Mouse (Mus musculus): ENCODE results near the gene Thumpd1. TPM values are rescaled to one million over a fixed set of nuclear protein-coding genes. Genes with fewer than 3 reads are reported as not detected.

Thumpd1 gene
- total RNA-seq, 1 experiment = 64.1 TPM

GRCm38 (mm10) chr7:119670395-119670794 lies 50.2 kb downstream of the Thumpd1 start:
- Histone ChIP-seq H3K9me3 (ENCODE audit: control insufficient read depth, insufficient read depth, low read depth, low read length) (no peaks in the 10 kb centered on the region), H3K9ac (ENCODE audit: insufficient read depth, low read depth, low read length, poor library complexity, severe bottlenecking) (no peak overlapping the region), H3K36me3 (ENCODE audit: control insufficient read depth, insufficient read depth, low read length, poor library complexity, severe bottlenecking) (no peaks in the 10 kb centered on the region), H3K4me3 (ENCODE audit: insufficient read depth in 1 of 2, low read depth in 1 of 2, low read length in 2 of 2, poor library complexity in 1 of 2, severe bottlenecking in 1 of 2) (no peak overlapping the region), H3K27ac (ENCODE audit: insufficient read depth, low read depth, low read length, poor library complexity, severe bottlenecking) (no peak overlapping the region), H3K4me1 (ENCODE audit: control insufficient read depth in 2 of 2, insufficient read depth in 2 of 2, low read length in 2 of 2, poor library complexity in 1 of 2) (no peaks in the 10 kb centered on the region)
- DNase-seq (ENCODE audit: low read depth, low spot score) = no peak
- no peak for TF ChIP-seq ZC3H11A (IDR thresholded peaks at IDR 0.05; ENCODE audit: borderline replicate concordance, low read depth, low read length)
- no peak for TF ChIP-seq ZNF384 (IDR thresholded peaks at IDR 0.05; ENCODE audit: low read depth, low read length)
- no peak for TF ChIP-seq HCFC1 (IDR thresholded peaks at IDR 0.05; ENCODE audit: borderline replicate concordance, insufficient read depth, low read length)
- no peak for TF ChIP-seq MAFK (IDR thresholded peaks at IDR 0.05; ENCODE audit: insufficient read depth, low read depth, low read length)
- TF ChIP-seq CHD2 (IDR thresholded peaks at IDR 0.05; ENCODE audit: low read depth, low read length) = no peak
- in situ Hi-C loops (cut with MboI; ENCODE audit: low sequenced_read_pairs in 2 of 2, unreplicated experiment in 2 of 2) = no loop called here

DNA sequence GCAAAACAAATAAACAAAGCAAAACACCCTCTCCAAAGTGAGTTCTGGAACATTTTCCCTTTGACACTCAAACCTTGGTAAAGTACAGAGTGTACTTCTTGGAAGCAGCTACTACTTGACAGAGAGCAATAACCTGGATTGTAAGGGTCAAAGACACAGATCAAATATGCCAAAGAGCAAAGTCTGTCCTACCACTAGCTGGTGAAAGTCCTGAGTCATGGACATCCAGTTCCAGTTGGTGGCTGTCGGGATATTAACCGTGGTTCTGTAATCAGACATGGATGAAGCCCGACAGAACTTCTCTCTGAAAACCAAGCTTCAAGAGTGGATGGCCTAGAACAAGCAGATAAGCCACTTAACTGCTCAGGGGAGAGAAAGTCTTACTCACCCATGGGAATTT lies 52.7 kb downstream of the Thumpd1 start:
- H3K9me3 ChIP-seq (ENCODE audit: control insufficient read depth, insufficient read depth, low read depth, low read length) = no peaks in the 10 kb centered on the region
- H3K36me3 ChIP-seq (ENCODE audit: control insufficient read depth, insufficient read depth, low read length, poor library complexity, severe bottlenecking) = no peaks in the 10 kb centered on the region
- TF ChIP-seq ZNF384 (IDR thresholded peaks at IDR 0.05; ENCODE audit: low read depth, low read length) = no peak
- DNase-seq (ENCODE audit: low read depth, low spot score) = no peak
- H3K9ac ChIP-seq (ENCODE audit: insufficient read depth, low read depth, low read length, poor library complexity, severe bottlenecking) = no peak overlapping the region
- in situ Hi-C loops (cut with MboI; ENCODE audit: low sequenced_read_pairs in 2 of 2, unreplicated experiment in 2 of 2) = no loop called here
- no peaks in the 10 kb centered on the region for H3K4me1 ChIP-seq (ENCODE audit: control insufficient read depth in 2 of 2, insufficient read depth in 2 of 2, low read length in 2 of 2, poor library complexity in 1 of 2)
- no peak overlapping the region for H3K27ac ChIP-seq (ENCODE audit: insufficient read depth, low read depth, low read length, poor library complexity, severe bottlenecking)
- H3K4me3 ChIP-seq (ENCODE audit: insufficient read depth in 1 of 2, low read depth in 1 of 2, low read length in 2 of 2, poor library complexity in 1 of 2, severe bottlenecking in 1 of 2) = no peak overlapping the region

Other genes starting within 250 kb of the Thumpd1 start
- not detected in 2 replicates for gene Umod, start 241.5 kb downstream of the Thumpd1 start, total RNA-seq (2012; rRNA removed)
- not detected in 2 replicates for gene Acsm5, start 201.3 kb downstream of the Thumpd1 start, total RNA-seq (2012; rRNA removed)
- not detected in 2 replicates for gene Pdilt, start 197.3 kb downstream of the Thumpd1 start, total RNA-seq (2012; rRNA removed)
- not detected in 2 replicates for gene Acsm2, start 166.5 kb downstream of the Thumpd1 start, total RNA-seq (2012; rRNA removed)
- not detected in 2 replicates for gene Acsm1, start 113.8 kb downstream of the Thumpd1 start, total RNA-seq (2012; rRNA removed)
- 2.2 and 3.2 TPM in 2 replicates for gene Acsm4, start 30.8 kb downstream of the Thumpd1 start, total RNA-seq (2012; rRNA removed)
- 0.16 TPM in 1 of 2 replicates, not detected in the other for gene Acsm3, start 40.1 kb upstream of the Thumpd1 start, total RNA-seq (2012; rRNA removed)
- 12.5 and 15.3 TPM in 2 replicates for gene Rexo5, start 73.2 kb upstream of the Thumpd1 start, total RNA-seq (2012; rRNA removed)
- 14.3 and 14.6 TPM in 2 replicates for gene Eri2, start 73.3 kb upstream of the Thumpd1 start, total RNA-seq (2012; rRNA removed)
- gene Lyrm1, start 175.1 kb upstream of the Thumpd1 start, total RNA-seq (2012; rRNA removed) = 1.4 and 3.8 TPM in 2 replicates
- gene Dcun1d3, start 175.5 kb upstream of the Thumpd1 start, total RNA-seq (2012; rRNA removed) = 26.1 and 27.1 TPM in 2 replicates